Mouse (Mus musculus) E14TG2a.4 (cell line): ENCODE data around the gene Ttc28.

Experiments used
- H3K27me3 ChIP-seq: 2 replicates; pipeline ENCODE4 v1.6.1; 2014; ENCODE audit warnings: low read length, control low read depth; ENCODE audit not compliant: insufficient read depth
- H3K36me3 ChIP-seq: 2 replicates; pipeline ENCODE4 v1.6.1; 2014; ENCODE audit warnings: low read length, control low read depth; ENCODE audit not compliant: insufficient read depth
- H3K4me1 ChIP-seq: replicated peaks from 2 replicates; pipeline ENCODE4 v1.6.1; 2014; ENCODE audit warnings: low read depth, low read length, control low read depth
- H3K4me3 ChIP-seq: replicated peaks from 2 replicates; pipeline ENCODE4 v1.5.1; 2014; ENCODE audit warnings: mild to moderate bottlenecking, low read length
- H3K9me3 ChIP-seq: 2 replicates; pipeline ENCODE4 v1.6.1; 2014; ENCODE audit warnings: low read length, control low read depth
- CTCF ChIP-seq: conservative IDR thresholded peaks from 2 replicates; pipeline ENCODE4 v1.5.1; 2014; ENCODE audit warnings: low read length
- NANOG ChIP-seq: IDR thresholded peaks from 2 replicates; pipeline ENCODE4 v1.6.1; 2014; ENCODE audit warnings: borderline replicate concordance, low read length, mixed read lengths
- POU5F1 ChIP-seq: IDR thresholded peaks from 2 replicates; pipeline ENCODE4 v1.6.1; 2014; ENCODE audit warnings: low read length, borderline replicate concordance

Gene Ttc28

GRCm38 (mm10) chr5:111115519-111116350, 236.1 kb downstream of the Ttc28 start:
- Histone ChIP-seq H3K9me3 (no peaks in the 10 kb centered on the region), H3K4me1 (peaks cover 40% of the 10 kb centered on the region), H3K36me3 (no peaks in the 10 kb centered on the region), H3K4me3 (no peak overlapping the region), H3K27me3 (peaks cover 20% of the 10 kb centered on the region)
- TF ChIP-seq CTCF (no peak), NANOG (no peak), POU5F1 (no peak)

GRCm38 (mm10) chr5:111119805-111120204, 240.2 kb downstream of the Ttc28 start:
- no peak overlapping the region for H3K4me3 ChIP-seq
- TF ChIP-seq NANOG, result no peak
- no peak for TF ChIP-seq POU5F1
- no peak for TF ChIP-seq CTCF
- no peaks in the 10 kb centered on the region for H3K9me3 ChIP-seq
- peaks cover 41% of the 10 kb centered on the region for H3K27me3 ChIP-seq
- no peaks in the 10 kb centered on the region for H3K36me3 ChIP-seq
- H3K4me1 ChIP-seq, result peaks cover 30% of the 10 kb centered on the region

GRCm38 (mm10) chr5:111120298-111120697, 240.7 kb downstream of the Ttc28 start:
- Histone ChIP-seq H3K4me3 (no peak overlapping the region), H3K27me3 (peaks cover 43% of the 10 kb centered on the region), H3K4me1 (peaks cover 31% of the 10 kb centered on the region), H3K9me3 (no peaks in the 10 kb centered on the region), H3K36me3 (no peaks in the 10 kb centered on the region)
- TF ChIP-seq NANOG, result no peak

GRCm38 (mm10) chr5:111120705-111121420, 241.3 kb downstream of the Ttc28 start:
- H3K4me3 ChIP-seq, result no peak overlapping the region
- no peaks in the 10 kb centered on the region for H3K36me3 ChIP-seq
- H3K4me1 ChIP-seq, result peaks cover 31% of the 10 kb centered on the region
- H3K27me3 ChIP-seq, result peaks cover 43% of the 10 kb centered on the region
- no peaks in the 10 kb centered on the region for H3K9me3 ChIP-seq
- TF ChIP-seq POU5F1 (no peak), CTCF (no peak), NANOG (no peak)

GRCm38 (mm10) chr5:111122332-111123049, 242.9 kb downstream of the Ttc28 start:
- H3K27me3 ChIP-seq, result peaks cover 38% of the 10 kb centered on the region
- peaks cover 43% of the 10 kb centered on the region for H3K4me1 ChIP-seq
- no peak for TF ChIP-seq CTCF
- TF ChIP-seq POU5F1, result no peak
- TF ChIP-seq NANOG, result no peak
- no peaks in the 10 kb centered on the region for H3K9me3 ChIP-seq
- H3K4me3 ChIP-seq, result no peak overlapping the region
- no peaks in the 10 kb centered on the region for H3K36me3 ChIP-seq

- peaks cover 38% of the 10 kb centered on the region for H3K27me3 ChIP-seq
- TF ChIP-seq CTCF, result no peak
- no peak for TF ChIP-seq POU5F1
- peak; percentile 29; the same call in 1 of the 2 replicates for TF ChIP-seq NANOG
- peaks cover 48% of the 10 kb centered on the region for H3K4me1 ChIP-seq
- no peak overlapping the region for H3K4me3 ChIP-seq
- H3K9me3 ChIP-seq, result no peaks in the 10 kb centered on the region
- H3K36me3 ChIP-seq, result no peaks in the 10 kb centered on the region
These were observed 243.6 kb downstream of the Ttc28 start for GRCm38 (mm10) chr5:111123050-111123746.

GRCm38 (mm10) chr5:111124620-111125200, 245.1 kb downstream of the Ttc28 start:
- peaks cover 33% of the 10 kb centered on the region for H3K27me3 ChIP-seq
- no peak overlapping the region for H3K4me3 ChIP-seq
- TF ChIP-seq NANOG (no peak), CTCF (no peak), POU5F1 (no peak)
- no peaks in the 10 kb centered on the region for H3K36me3 ChIP-seq
- no peaks in the 10 kb centered on the region for H3K9me3 ChIP-seq
- peaks cover 62% of the 10 kb centered on the region for H3K4me1 ChIP-seq

GRCm38 (mm10) chr5:111125746-111126145, 246.1 kb downstream of the Ttc28 start:
- Histone ChIP-seq H3K4me3 (no peak overlapping the region), H3K36me3 (no peaks in the 10 kb centered on the region), H3K4me1 (peaks cover 62% of the 10 kb centered on the region), H3K27me3 (peaks cover 26% of the 10 kb centered on the region), H3K9me3 (no peaks in the 10 kb centered on the region)
- no peak for TF ChIP-seq POU5F1
- TF ChIP-seq NANOG, result no peak
- TF ChIP-seq CTCF, result no peak
